Mouse (Mus musculus) T-helper 2 cell (primary cell): Measurements from ENCODE around the gene Speer4f2.
"Not testable (repeated sequence)": the region's sequence is repeated elsewhere in the genome, so short reads cannot be mapped to it uniquely, and the experiment has no call there.

Source experiments
- in situ Hi-C: fragments of 300-600 bp; cut with MboI, MseI; formaldehyde crosslinking; loops from one replicate; pipeline ENCODE4 v1.15.1; 2025; ENCODE audit warnings: high pct_unique_total_duplicates

Speer4f2 gene

GRCm38 (mm10) chr5:17372880-17373279 is at the start of gene Speer4f2:
TSS of gene Speer4f2 (plus strand) at chr5:17373180.
- in situ Hi-C loops = not testable (repeated sequence)

- in situ Hi-C loops = no loop called here
Measured at GRCm38 (mm10) chr5:17328946-17329566, 43.9 kb upstream of the Speer4f2 start.

- in situ Hi-C loops = no loop called here
Measured at GRCm38 (mm10) chr5:17334836-17335235, 38.1 kb upstream of the Speer4f2 start.

- in situ Hi-C loops = not testable (repeated sequence)
Measured at GRCm38 (mm10) chr5:17345741-17346140, 27.2 kb upstream of the Speer4f2 start.

- in situ Hi-C loops = no loop called here
Measured at GRCm38 (mm10) chr5:17359394-17359999, 13.5 kb upstream of the Speer4f2 start.

- in situ Hi-C loops = no loop called here
Measured at GRCm38 (mm10) chr5:17389926-17390325, 16.9 kb downstream of the Speer4f2 start.

GRCm38 (mm10) chr5:17391207-17391606 is 18.2 kb downstream of the Speer4f2 start:
- in situ Hi-C loops = no loop called here

- in situ Hi-C loops = no loop called here
Measured at GRCm38 (mm10) chr5:17400571-17400970, 27.6 kb downstream of the Speer4f2 start.

- in situ Hi-C loops = no loop called here
Measured at GRCm38 (mm10) chr5:17401206-17402077, 28.5 kb downstream of the Speer4f2 start.

GRCm38 (mm10) chr5:17402330-17403125 is 29.5 kb downstream of the Speer4f2 start:
- in situ Hi-C loops = no loop called here

GRCm38 (mm10) chr5:17403584-17403983 is 30.6 kb downstream of the Speer4f2 start:
- in situ Hi-C loops = no loop called here

- in situ Hi-C loops = no loop called here
Measured at GRCm38 (mm10) chr5:17408924-17409660, 36.1 kb downstream of the Speer4f2 start.

- in situ Hi-C loops = no loop called here
Measured at GRCm38 (mm10) chr5:17417201-17417600, 44.2 kb downstream of the Speer4f2 start.

- in situ Hi-C loops = no loop called here
Measured at GRCm38 (mm10) chr5:17419215-17419820, 46.3 kb downstream of the Speer4f2 start.

GRCm38 (mm10) chr5:17419921-17420320 is 46.9 kb downstream of the Speer4f2 start:
- in situ Hi-C loops = no loop called here

GRCm38 (mm10) chr5:17422225-17422624 is 49.2 kb downstream of the Speer4f2 start:
- in situ Hi-C loops = no loop called here

- in situ Hi-C loops = no loop called here
Measured at GRCm38 (mm10) chr5:17426930-17427329, 54.0 kb downstream of the Speer4f2 start.
